In the genomic region with DNA sequence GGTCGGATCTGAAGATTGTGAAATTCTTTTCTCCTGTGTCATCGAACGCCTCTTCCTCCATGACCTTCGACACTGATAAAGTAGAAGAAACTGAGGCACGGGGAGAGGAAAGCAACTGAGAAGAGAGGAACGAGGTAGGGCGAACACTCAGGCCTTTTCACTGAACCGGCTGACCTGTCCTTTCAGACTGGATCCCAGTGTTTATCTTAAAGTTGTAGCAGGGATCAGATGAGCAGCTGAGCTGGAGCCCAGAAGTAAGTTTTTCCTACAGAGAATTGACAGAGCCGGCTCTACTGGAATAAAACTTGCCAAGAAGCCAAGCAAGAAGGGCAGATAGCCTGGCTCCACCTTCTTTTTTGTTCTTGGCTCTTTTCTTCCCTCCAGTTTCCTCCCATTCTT, we compare ENCODE assay signal across 10 mouse cellular contexts. TPM values are rescaled to one million over a fixed set of nuclear protein-coding genes. Genes with fewer than 3 reads are reported as not detected.
DNase-seq lines count a peak whose midpoint lies in the region; ATAC-seq and TF ChIP-seq lines count a peak whose summit lies in the region.
"Had no signal": no experiment of that assay in that cellular context is flagged by ENCODE, and none has a peak within 500 bp of the region (broad histone marks: within the 10 kb centered on the region; RNA-seq: fewer than 3 reads in every experiment).

No protein-coding gene starts in this region.

- ATAC-seq in heart, embryonic 15.5 days (replicated peaks; ENCODE audit: insufficient number of reproducible peaks, insufficient read depth, low FRiP score, low read depth): no peak
- ATAC-seq: inflammation-experienced regulatory T-cells, adult 6 months had no signal

- no peak overlapping the region for H3K4me3 ChIP-seq in heart, embryonic 15.5 days
- peak overlapping the region; percentile 89 for H3K4me3 ChIP-seq in hindbrain, embryonic 10.5 days
- H3K4me3 ChIP-seq in midbrain, embryonic 10.5 days: peak overlapping the region; percentile 97

- H3K4me2 ChIP-seq in heart, embryonic 15.5 days: peak overlapping the region; percentile 32; the same call in 1 of the 2 replicates

- peaks cover 48% of the 10 kb centered on the region for H3K4me1 ChIP-seq in heart, embryonic 15.5 days (replicated peaks)
- peaks cover 73% of the 10 kb centered on the region for H3K4me1 ChIP-seq in hindbrain, embryonic 10.5 days (replicated peaks)
- H3K4me1 ChIP-seq in midbrain, embryonic 10.5 days: peaks cover 74% of the 10 kb centered on the region

- peak overlapping the region; percentile 56 for H3K27ac ChIP-seq in heart, embryonic 15.5 days
- H3K27ac ChIP-seq in hindbrain, embryonic 10.5 days: peak overlapping the region; percentile 100
- peak overlapping the region; percentile 82 for H3K27ac ChIP-seq in midbrain, embryonic 10.5 days (replicated peaks)

- no peak for TF ChIP-seq CTCF in brain, embryonic 14.5 days (IDR thresholded peaks at IDR 0.05; ENCODE audit: borderline replicate concordance, extremely low read depth, insufficient read depth, insufficient read length)

- peak overlapping the region; percentile 6; the same call in 1 of the 2 replicates for H3K9ac ChIP-seq in heart, embryonic 15.5 days

- 34% methylated on average over 9 of the region's 9 CpGs for WGBS in heart, embryonic 15.5 days
- WGBS in hindbrain, embryonic 10.5 days: 7% methylated on average over 9 of the region's 9 CpGs
- WGBS in midbrain, embryonic 10.5 days: 17% methylated on average over 9 of the region's 9 CpGs

- no peak for TF ChIP-seq POLR2A in brain, embryonic 14.5 days (IDR thresholded peaks at IDR 0.05; ENCODE audit: borderline replicate concordance, extremely low read depth, insufficient read depth, insufficient read length, poor library complexity, severe bottlenecking)

- no peak for DNase-seq in heart, adult 9 months (ENCODE audit: low spot score in 2 of 2)
- peak; percentile 39 for DNase-seq in brain, embryonic 14.5 days (ENCODE audit: low read depth)
- peak; percentile 35 for DNase-seq in hindbrain, embryonic 10.5 days (ENCODE audit: low spot score)
- DNase-seq in midbrain, embryonic 10.5 days (ENCODE audit: low spot score): no peak
- no peak for DNase-seq in thymus, postnatal 0 days (ENCODE audit: low spot score)
- no peak for DNase-seq in cerebellum, adult 9-10 months
- no peak for DNase-seq in left cerebral cortex, postnatal 4 days

- intact Hi-C loops in left cerebral cortex, postnatal 4 days (cut with DNase I): no loop called here

- H3K36me3 ChIP-seq in heart, embryonic 15.5 days: 0 out of 2 replicates have a peak, but pooled peaks cover 3% of the 10 kb centered on the region
- peaks cover 27% of the 10 kb centered on the region for H3K36me3 ChIP-seq in hindbrain, embryonic 10.5 days
- H3K36me3 ChIP-seq in midbrain, embryonic 10.5 days: peaks cover 37% of the 10 kb centered on the region

- no peaks in the 10 kb centered on the region for H3K9me3 ChIP-seq in heart, embryonic 15.5 days (replicated peaks)
- H3K9me3 ChIP-seq in hindbrain, embryonic 10.5 days: no peaks in the 10 kb centered on the region
- no peaks in the 10 kb centered on the region for H3K9me3 ChIP-seq in midbrain, embryonic 10.5 days (replicated peaks)

- H3K27me3 ChIP-seq in heart, embryonic 15.5 days: no peaks in the 10 kb centered on the region
- no peaks in the 10 kb centered on the region for H3K27me3 ChIP-seq in hindbrain, embryonic 10.5 days (ENCODE audit: insufficient read depth, poor library complexity, severe bottlenecking)
- H3K27me3 ChIP-seq in midbrain, embryonic 10.5 days (ENCODE audit: low read depth, poor library complexity, severe bottlenecking): no peaks in the 10 kb centered on the region
- H3K27me3 ChIP-seq: CH12.LX had no signal

RNA-seq across cellular contexts. Expression of gene Chd3, which starts 1.6 kb away (rescaled TPM):
- polyA plus RNA-seq in heart, embryonic 15.5 days (2015; fragmentation: Nextera tagmentation; extraction: Ambion mirVana): 14.2 and 22.9 TPM in 2 replicates
- 321 and 358 TPM in 2 replicates for polyA plus RNA-seq in brain, embryonic 14.5 days (2012; rRNA removed)
- 45.1 and 46.9 TPM in 2 replicates for polyA plus RNA-seq in hindbrain, embryonic 10.5 days (2016; fragmentation: Nextera tagmentation; extraction: Ambion mirVana)
- polyA plus RNA-seq in midbrain, embryonic 10.5 days (2016; fragmentation: Nextera tagmentation; extraction: Ambion mirVana): 41.7 and 50.6 TPM in 2 replicates
- 10.7 and 13.2 TPM in 2 replicates for polyA plus RNA-seq in thymus, postnatal 0 days (2015; fragmentation: Nextera tagmentation; extraction: Ambion mirVana)
- 100 to 1,000 TPM; 552 to 572 TPM for total RNA-seq in left cerebral cortex, postnatal 4 days (2021)

RNA-seq across cellular contexts. Expression of gene Naa38, which starts 24.5 kb away (rescaled TPM):
- polyA plus RNA-seq in heart, embryonic 15.5 days (2015; fragmentation: Nextera tagmentation; extraction: Ambion mirVana): 129 and 132 TPM in 2 replicates
- polyA plus RNA-seq in brain, embryonic 14.5 days (2012; rRNA removed): 84.1 and 111 TPM in 2 replicates
- 148 and 159 TPM in 2 replicates for polyA plus RNA-seq in hindbrain, embryonic 10.5 days (2016; fragmentation: Nextera tagmentation; extraction: Ambion mirVana)
- 145 and 146 TPM in 2 replicates for polyA plus RNA-seq in midbrain, embryonic 10.5 days (2016; fragmentation: Nextera tagmentation; extraction: Ambion mirVana)
- 194 and 211 TPM in 2 replicates for polyA plus RNA-seq in thymus, postnatal 0 days (2015; fragmentation: Nextera tagmentation; extraction: Ambion mirVana)
- 10 to 100 TPM; 60.2 to 63.9 TPM for total RNA-seq in left cerebral cortex, postnatal 4 days (2021)

RNA-seq across cellular contexts. Expression of gene Cyb5d1, which starts 24.6 kb away (rescaled TPM):
- 20.6 and 24.0 TPM in 2 replicates for polyA plus RNA-seq in heart, embryonic 15.5 days (2015; fragmentation: Nextera tagmentation; extraction: Ambion mirVana)
- polyA plus RNA-seq in brain, embryonic 14.5 days (2012; rRNA removed): 26.7 and 28.7 TPM in 2 replicates
- 47.2 and 51.7 TPM in 2 replicates for polyA plus RNA-seq in hindbrain, embryonic 10.5 days (2016; fragmentation: Nextera tagmentation; extraction: Ambion mirVana)
- polyA plus RNA-seq in midbrain, embryonic 10.5 days (2016; fragmentation: Nextera tagmentation; extraction: Ambion mirVana): 50.4 and 57.3 TPM in 2 replicates
- 25.9 and 28.3 TPM in 2 replicates for polyA plus RNA-seq in thymus, postnatal 0 days (2015; fragmentation: Nextera tagmentation; extraction: Ambion mirVana)
- total RNA-seq in left cerebral cortex, postnatal 4 days (2021): 10 to 100 TPM; 36.3 to 41.1 TPM

RNA-seq across cellular contexts. Expression of gene Tmem88, which starts 27.2 kb away (rescaled TPM):
- polyA plus RNA-seq in heart, embryonic 15.5 days (2015; fragmentation: Nextera tagmentation; extraction: Ambion mirVana): 37.3 and 40.6 TPM in 2 replicates
- 5.7 TPM in 2 replicates for polyA plus RNA-seq in brain, embryonic 14.5 days (2012; rRNA removed)
- polyA plus RNA-seq in hindbrain, embryonic 10.5 days (2016; fragmentation: Nextera tagmentation; extraction: Ambion mirVana): 22.1 and 22.2 TPM in 2 replicates
- polyA plus RNA-seq in midbrain, embryonic 10.5 days (2016; fragmentation: Nextera tagmentation; extraction: Ambion mirVana): 16.9 and 21.4 TPM in 2 replicates
- 10.4 and 12.9 TPM in 2 replicates for polyA plus RNA-seq in thymus, postnatal 0 days (2015; fragmentation: Nextera tagmentation; extraction: Ambion mirVana)
- total RNA-seq in left cerebral cortex, postnatal 4 days (2021): 1 to 10 TPM; 3.1 to 4.2 TPM

RNA-seq across cellular contexts. Expression of gene Rnf227, which starts 30.6 kb away (rescaled TPM):
- 6.6 and 7.3 TPM in 2 replicates for polyA plus RNA-seq in heart, embryonic 15.5 days (2015; fragmentation: Nextera tagmentation; extraction: Ambion mirVana)
- polyA plus RNA-seq in brain, embryonic 14.5 days (2012; rRNA removed): 82.8 and 115 TPM in 2 replicates
- polyA plus RNA-seq in hindbrain, embryonic 10.5 days (2016; fragmentation: Nextera tagmentation; extraction: Ambion mirVana): 18.0 and 19.9 TPM in 2 replicates
- 18.1 and 24.6 TPM in 2 replicates for polyA plus RNA-seq in midbrain, embryonic 10.5 days (2016; fragmentation: Nextera tagmentation; extraction: Ambion mirVana)
- polyA plus RNA-seq in thymus, postnatal 0 days (2015; fragmentation: Nextera tagmentation; extraction: Ambion mirVana): 6.8 and 8.3 TPM in 2 replicates
- 10 to 100 TPM; 77.3 to 89.1 TPM for total RNA-seq in left cerebral cortex, postnatal 4 days (2021)

Comparison
In these comparisons a context has a peak if more than half of its experiments do, and no peak if none do; other contexts are left out.
1. DNase-seq: peak in brain, embryonic 14.5 days (single experiment) and hindbrain, embryonic 10.5 days (single experiment); none in heart, adult 9 months (0 of 2), midbrain, embryonic 10.5 days (single experiment), thymus, postnatal 0 days (single experiment), cerebellum, adult 9-10 months (single experiment) and left cerebral cortex, postnatal 4 days (single experiment).
2. Peak in every context shown above with its lines, with median percentiles within 50 percentile points of each other: H3K27ac ChIP-seq.